Mouse (Mus musculus): ENCODE measurements around the gene Rps6ka2.
"Not testable (repeated sequence)": the region's sequence is repeated elsewhere in the genome, so short reads cannot be mapped to it uniquely, and the experiment has no call there.

Gene Rps6ka2

DNA sequence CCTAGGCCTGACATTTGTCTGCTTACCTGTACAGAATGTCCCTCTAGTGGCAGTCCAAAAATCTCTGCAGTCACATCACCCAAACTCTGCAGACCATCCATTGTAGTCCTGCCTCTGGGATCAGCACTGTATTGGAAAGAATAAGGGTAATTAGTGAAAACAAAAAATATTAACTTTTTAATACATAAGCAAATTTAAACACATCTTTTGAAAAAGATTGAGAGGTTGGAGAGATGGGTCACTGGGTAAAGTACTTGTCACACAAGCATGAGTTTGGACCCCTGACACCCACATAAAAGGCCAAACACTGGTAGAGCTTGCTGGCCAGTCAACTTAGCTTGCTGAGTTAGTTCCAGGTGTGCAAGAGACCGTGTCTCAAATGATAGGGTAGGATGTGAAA lies 182.7 kb downstream of the Rps6ka2 start, which contains the start of gene Ttll2:
TSS of gene Ttll2 (minus strand) at position 101 of the 400 bp plus-strand sequence.
- not testable (repeated sequence) for DNase-seq (ENCODE audit: low spot score in 2 of 2)
